Mouse (Mus musculus): ENCODE measurements around the gene Cdc42se2. TPM values are rescaled to one million over a fixed set of nuclear protein-coding genes. Genes with fewer than 3 reads are reported as not detected.

Cdc42se2 gene
- polyA plus RNA-seq, 1 experiment: 69.7 TPM

GRCm38 (mm10) chr11:54786858-54787487 lies 502 bp downstream of the Cdc42se2 start:
- no peaks in the 10 kb centered on the region for H3K27me3 ChIP-seq (ENCODE audit: control insufficient read depth, insufficient read depth, low read length, poor library complexity, severe bottlenecking)
- H3K9me3 ChIP-seq (replicated peaks; ENCODE audit: control insufficient read depth, insufficient read depth, low read length, poor library complexity, severe bottlenecking): no peaks in the 10 kb centered on the region
- peak overlapping the region; percentile 92 for H3K9ac ChIP-seq (ENCODE audit: low read depth, poor library complexity, severe bottlenecking)
- no peak for TF ChIP-seq POLR2A (IDR thresholded peaks at IDR 0.05; ENCODE audit: insufficient read depth, low read length)
- no peak for TF ChIP-seq EP300 (IDR thresholded peaks at IDR 0.05; ENCODE audit: insufficient read depth, low read depth, low read length)
- TF ChIP-seq CTCF (IDR thresholded peaks at IDR 0.05; ENCODE audit: low read depth, low read length): no peak
- peak overlapping the region; percentile 86 for H3K4me3 ChIP-seq (ENCODE audit: low read depth, low read length)
- no peaks in the 10 kb centered on the region for H3K36me3 ChIP-seq (ENCODE audit: control insufficient read depth, insufficient read depth, low read length, poor library complexity, severe bottlenecking)
- H3K4me1 ChIP-seq (ENCODE audit: control insufficient read depth, insufficient read depth, low read length): no peaks in the 10 kb centered on the region
- peak overlapping the region; percentile 17 for H3K27ac ChIP-seq (ENCODE audit: insufficient read depth, low read length)

- Histone ChIP-seq H3K36me3 (ENCODE audit: control insufficient read depth, insufficient read depth, low read length, poor library complexity, severe bottlenecking) (no peaks in the 10 kb centered on the region), H3K4me3 (ENCODE audit: low read depth, low read length) (no peak overlapping the region), H3K4me1 (ENCODE audit: control insufficient read depth, insufficient read depth, low read length) (no peaks in the 10 kb centered on the region), H3K27me3 (ENCODE audit: control insufficient read depth, insufficient read depth, low read length, poor library complexity, severe bottlenecking) (no peaks in the 10 kb centered on the region), H3K9me3 (replicated peaks; ENCODE audit: control insufficient read depth, insufficient read depth, low read length, poor library complexity, severe bottlenecking) (no peaks in the 10 kb centered on the region), H3K27ac (ENCODE audit: insufficient read depth, low read length) (no peak overlapping the region), H3K9ac (ENCODE audit: low read depth, poor library complexity, severe bottlenecking) (no peak overlapping the region)
- TF ChIP-seq CTCF (IDR thresholded peaks at IDR 0.05; ENCODE audit: low read depth, low read length) (no peak), POLR2A (IDR thresholded peaks at IDR 0.05; ENCODE audit: insufficient read depth, low read length) (no peak), EP300 (IDR thresholded peaks at IDR 0.05; ENCODE audit: insufficient read depth, low read depth, low read length) (no peak)
Observed at GRCm38 (mm10) chr11:54785566-54785965, 1.9 kb downstream of the Cdc42se2 start.

GRCm38 (mm10) chr11:54784436-54784835 lies 3.0 kb downstream of the Cdc42se2 start:
- Histone ChIP-seq H3K36me3 (ENCODE audit: control insufficient read depth, insufficient read depth, low read length, poor library complexity, severe bottlenecking) (no peaks in the 10 kb centered on the region), H3K4me1 (ENCODE audit: control insufficient read depth, insufficient read depth, low read length) (no peaks in the 10 kb centered on the region), H3K9me3 (replicated peaks; ENCODE audit: control insufficient read depth, insufficient read depth, low read length, poor library complexity, severe bottlenecking) (no peaks in the 10 kb centered on the region), H3K9ac (ENCODE audit: low read depth, poor library complexity, severe bottlenecking) (no peak overlapping the region), H3K27ac (ENCODE audit: insufficient read depth, low read length) (no peak overlapping the region), H3K4me3 (ENCODE audit: low read depth, low read length) (no peak overlapping the region), H3K27me3 (ENCODE audit: control insufficient read depth, insufficient read depth, low read length, poor library complexity, severe bottlenecking) (no peaks in the 10 kb centered on the region)
- TF ChIP-seq POLR2A (IDR thresholded peaks at IDR 0.05; ENCODE audit: insufficient read depth, low read length): no peak
- TF ChIP-seq CTCF (IDR thresholded peaks at IDR 0.05; ENCODE audit: low read depth, low read length): no peak
- no peak for TF ChIP-seq EP300 (IDR thresholded peaks at IDR 0.05; ENCODE audit: insufficient read depth, low read depth, low read length)

- Histone ChIP-seq H3K27ac (ENCODE audit: insufficient read depth, low read length) (no peak overlapping the region), H3K9ac (ENCODE audit: low read depth, poor library complexity, severe bottlenecking) (no peak overlapping the region), H3K4me1 (ENCODE audit: control insufficient read depth, insufficient read depth, low read length) (no peaks in the 10 kb centered on the region), H3K27me3 (ENCODE audit: control insufficient read depth, insufficient read depth, low read length, poor library complexity, severe bottlenecking) (no peaks in the 10 kb centered on the region), H3K4me3 (ENCODE audit: low read depth, low read length) (no peak overlapping the region), H3K36me3 (ENCODE audit: control insufficient read depth, insufficient read depth, low read length, poor library complexity, severe bottlenecking) (no peaks in the 10 kb centered on the region), H3K9me3 (replicated peaks; ENCODE audit: control insufficient read depth, insufficient read depth, low read length, poor library complexity, severe bottlenecking) (no peaks in the 10 kb centered on the region)
- no peak for TF ChIP-seq CTCF (IDR thresholded peaks at IDR 0.05; ENCODE audit: low read depth, low read length)
- TF ChIP-seq POLR2A (IDR thresholded peaks at IDR 0.05; ENCODE audit: insufficient read depth, low read length): no peak
- no peak for TF ChIP-seq EP300 (IDR thresholded peaks at IDR 0.05; ENCODE audit: insufficient read depth, low read depth, low read length)
Observed at GRCm38 (mm10) chr11:54782253-54782652, 5.2 kb downstream of the Cdc42se2 start.

- Histone ChIP-seq H3K4me1 (ENCODE audit: control insufficient read depth, insufficient read depth, low read length) (no peaks in the 10 kb centered on the region), H3K27ac (ENCODE audit: insufficient read depth, low read length) (no peak overlapping the region), H3K9ac (ENCODE audit: low read depth, poor library complexity, severe bottlenecking) (no peak overlapping the region), H3K27me3 (ENCODE audit: control insufficient read depth, insufficient read depth, low read length, poor library complexity, severe bottlenecking) (no peaks in the 10 kb centered on the region), H3K36me3 (ENCODE audit: control insufficient read depth, insufficient read depth, low read length, poor library complexity, severe bottlenecking) (no peaks in the 10 kb centered on the region; the same call in 1 of the 2 replicates), H3K4me3 (ENCODE audit: low read depth, low read length) (no peak overlapping the region), H3K9me3 (replicated peaks; ENCODE audit: control insufficient read depth, insufficient read depth, low read length, poor library complexity, severe bottlenecking) (no peaks in the 10 kb centered on the region)
- TF ChIP-seq CTCF (IDR thresholded peaks at IDR 0.05; ENCODE audit: low read depth, low read length): no peak
- TF ChIP-seq POLR2A (IDR thresholded peaks at IDR 0.05; ENCODE audit: insufficient read depth, low read length): no peak
- no peak for TF ChIP-seq EP300 (IDR thresholded peaks at IDR 0.05; ENCODE audit: insufficient read depth, low read depth, low read length)
Observed at GRCm38 (mm10) chr11:54779946-54780345, 7.5 kb downstream of the Cdc42se2 start.

- Histone ChIP-seq H3K9ac (ENCODE audit: low read depth, poor library complexity, severe bottlenecking) (no peak overlapping the region), H3K4me3 (ENCODE audit: low read depth, low read length) (no peak overlapping the region), H3K9me3 (replicated peaks; ENCODE audit: control insufficient read depth, insufficient read depth, low read length, poor library complexity, severe bottlenecking) (no peaks in the 10 kb centered on the region), H3K4me1 (ENCODE audit: control insufficient read depth, insufficient read depth, low read length) (no peaks in the 10 kb centered on the region), H3K27me3 (ENCODE audit: control insufficient read depth, insufficient read depth, low read length, poor library complexity, severe bottlenecking) (no peaks in the 10 kb centered on the region), H3K36me3 (ENCODE audit: control insufficient read depth, insufficient read depth, low read length, poor library complexity, severe bottlenecking) (no peaks in the 10 kb centered on the region; the same call in 1 of the 2 replicates), H3K27ac (ENCODE audit: insufficient read depth, low read length) (no peak overlapping the region)
- TF ChIP-seq EP300 (IDR thresholded peaks at IDR 0.05; ENCODE audit: insufficient read depth, low read depth, low read length): no peak
- TF ChIP-seq POLR2A (IDR thresholded peaks at IDR 0.05; ENCODE audit: insufficient read depth, low read length): no peak
- TF ChIP-seq CTCF (IDR thresholded peaks at IDR 0.05; ENCODE audit: low read depth, low read length): no peak
Observed at GRCm38 (mm10) chr11:54778131-54778844, 9.2 kb downstream of the Cdc42se2 start.
